Comparison of ENCODE assay signal across 8 mouse cellular contexts in genomic region chr7:28013549-28014444, GRCm38 (mm10). TPM values are rescaled to one million over a fixed set of nuclear protein-coding genes. Genes with fewer than 3 reads are reported as not detected.
DNase-seq lines count a peak whose midpoint lies in the region; ATAC-seq and TF ChIP-seq lines count a peak whose summit lies in the region.

Gene Zfp850 (minus strand): TSS chr7:28014115.

- peak within 1 kb of the TSS; percentile 87 for H3K4me2 ChIP-seq in forebrain, embryonic 16.5 days (ENCODE audit: low read length)
- H3K4me2 ChIP-seq in lung, embryonic 14.5 days, result peak within 1 kb of the TSS; percentile 88

- peak within 1 kb of the TSS; percentile 38; the same call in 1 of the 2 replicates for H3K27ac ChIP-seq in ES-E14 (ENCODE audit: insufficient read depth, low read depth, low read length, poor library complexity, severe bottlenecking)
- peak within 1 kb of the TSS; percentile 46 for H3K27ac ChIP-seq in forebrain, embryonic 16.5 days (ENCODE audit: low read length)
- peak within 1 kb of the TSS; percentile 82 for H3K27ac ChIP-seq in layer of hippocampus, adult 2 months
- peak within 1 kb of the TSS; percentile 60 for H3K27ac ChIP-seq in lung, embryonic 14.5 days (ENCODE audit: low read depth)

- H3K27me3 ChIP-seq in forebrain, embryonic 16.5 days (replicated peaks; ENCODE audit: control insufficient read depth, insufficient read depth, low read length), result no peaks in the 10 kb centered on the region
- H3K27me3 ChIP-seq in lung, embryonic 14.5 days (ENCODE audit: insufficient read depth, low read length), result no peaks in the 10 kb centered on the region

- under 1% methylated on average over 47 of the region's 47 CpGs for WGBS in forebrain, embryonic 16.5 days
- WGBS in lung, embryonic 14.5 days, result under 1% methylated on average over 47 of the region's 47 CpGs

- in situ Hi-C loops in ES-E14 (cut with MboI; ENCODE audit: low sequenced_read_pairs in 2 of 2, unreplicated experiment in 2 of 2), result no loop called here

- H3K9me3 ChIP-seq in ES-E14 (ENCODE audit: control insufficient read depth, insufficient read depth, low read depth, low read length), result no peaks in the 10 kb centered on the region
- no peaks in the 10 kb centered on the region for H3K9me3 ChIP-seq in forebrain, embryonic 16.5 days (ENCODE audit: control insufficient read depth, low read length)
- peaks cover 5% of the 10 kb centered on the region; the same call in 1 of the 2 replicates for H3K9me3 ChIP-seq in lung, embryonic 14.5 days (ENCODE audit: low read depth, low read length)

- peaks cover 4% of the 10 kb centered on the region; the same call in 1 of the 2 replicates for H3K36me3 ChIP-seq in ES-E14 (ENCODE audit: control insufficient read depth, insufficient read depth, low read length, poor library complexity, severe bottlenecking)
- H3K36me3 ChIP-seq in forebrain, embryonic 16.5 days (ENCODE audit: control insufficient read depth, insufficient read depth), result no peaks in the 10 kb centered on the region
- H3K36me3 ChIP-seq in lung, embryonic 14.5 days (ENCODE audit: insufficient read depth), result peaks cover 5% of the 10 kb centered on the region; the same call in 1 of the 2 replicates

- H3K4me3 ChIP-seq in ES-E14 (ENCODE audit: insufficient read depth in 1 of 2, low read depth in 1 of 2, low read length in 2 of 2, poor library complexity in 1 of 2, severe bottlenecking in 1 of 2), result peak within 1 kb of the TSS; percentile 83 to 88
- H3K4me3 ChIP-seq in forebrain, embryonic 16.5 days (replicated peaks; ENCODE audit: low read length), result peak within 1 kb of the TSS; percentile 59
- H3K4me3 ChIP-seq in layer of hippocampus, adult 2 months, result peak within 1 kb of the TSS; percentile 69
- H3K4me3 ChIP-seq in lung, embryonic 14.5 days (ENCODE audit: low read depth, low read length), result peak within 1 kb of the TSS; percentile 73

- intact Hi-C loops in heart, postnatal 36 days (cut with DNase I), result no loop called here

- peak within 1 kb of the TSS; percentile 90 for H3K9ac ChIP-seq in ES-E14 (ENCODE audit: insufficient read depth, low read depth, low read length, poor library complexity, severe bottlenecking)
- peak within 1 kb of the TSS; percentile 74 for H3K9ac ChIP-seq in forebrain, embryonic 16.5 days (replicated peaks; ENCODE audit: low read depth, low read length)
- peak within 1 kb of the TSS; percentile 85 for H3K9ac ChIP-seq in lung, embryonic 14.5 days

- peak; percentile 63 for DNase-seq in ES-E14 (ENCODE audit: low read depth, low spot score)
- peak; percentile 70 for DNase-seq in cerebellum, adult 11-12 months
- DNase-seq in heart, postnatal 36 days, result peak; percentile 75 to 76
- peak; percentile 71 to 78 for DNase-seq in layer of hippocampus, adult 2 months (ENCODE audit: low spot score in 2 of 2)
- DNase-seq in lung, embryonic 14.5 days, result peak; percentile 89
- peak; percentile 56 for DNase-seq in ovary, adult 18-20 months (ENCODE audit: low spot score)
- peak; percentile 80 for DNase-seq in thymus, postnatal 0 days (ENCODE audit: low spot score)

- no peak for TF ChIP-seq CTCF in layer of hippocampus, adult 2 months (conservative IDR thresholded peaks at IDR 0.05)
- no peak for TF ChIP-seq CTCF in lung, embryonic 14.5 days (IDR thresholded peaks at IDR 0.05; ENCODE audit: low read depth)

- peaks cover 1 to 2% of the 10 kb centered on the region in 2 experiments; a peak in 2 of 4 replicates for H3K4me1 ChIP-seq in ES-E14 (ENCODE audit: control insufficient read depth in 2 of 2, insufficient read depth in 2 of 2, low read length in 2 of 2, poor library complexity in 1 of 2)
- peaks cover 9% of the 10 kb centered on the region for H3K4me1 ChIP-seq in forebrain, embryonic 16.5 days (replicated peaks; ENCODE audit: control insufficient read depth, insufficient read depth, low read length)
- H3K4me1 ChIP-seq in lung, embryonic 14.5 days (ENCODE audit: insufficient read depth), result no peaks in the 10 kb centered on the region; the same call in 1 of the 2 replicates

- ATAC-seq in forebrain, embryonic 16.5 days, result peak; percentile 98
- ATAC-seq in lung, embryonic 14.5 days (ENCODE audit: insufficient read depth), result peak; percentile 97

TF ChIP-seq in ES-E14, 5 proteins besides CTCF, POLR2A, EP300 and RAD21:
- TF ChIP-seq ZC3H11A (IDR thresholded peaks at IDR 0.05; ENCODE audit: borderline replicate concordance, low read depth, low read length) (no peak), CHD2 (IDR thresholded peaks at IDR 0.05; ENCODE audit: low read depth, low read length) (no peak), HCFC1 (IDR thresholded peaks at IDR 0.05; ENCODE audit: borderline replicate concordance, insufficient read depth, low read length) (no peak; the same call in 1 of the 2 replicates), ZNF384 (IDR thresholded peaks at IDR 0.05; ENCODE audit: low read depth, low read length) (no peak), MAFK (IDR thresholded peaks at IDR 0.05; ENCODE audit: insufficient read depth, low read depth, low read length) (no peak)

RNA-seq across cellular contexts. Expression of gene Zfp850, which starts in this region (rescaled TPM):
- 21.6 and 24.0 TPM in 2 replicates for total RNA-seq in ES-E14 (2012; rRNA removed)
- 6.8 and 7.6 TPM in 2 replicates for polyA plus RNA-seq in forebrain, embryonic 16.5 days (2015; fragmentation: Nextera tagmentation; extraction: Ambion mirVana)
- total RNA-seq in heart, postnatal 36 days (2021), result under 1 TPM; 0.79 to 0.86 TPM
- total RNA-seq in layer of hippocampus, adult 2 months (2021), result 1 to 10 TPM; 6.1 to 6.9 TPM
- 6.0 and 6.6 TPM in 2 replicates for polyA plus RNA-seq in lung, embryonic 14.5 days (2014; fragmentation: Nextera tagmentation; extraction: Ambion mirVana)
- 3.4 and 3.9 TPM in 2 replicates for polyA plus RNA-seq in thymus, postnatal 0 days (2015; fragmentation: Nextera tagmentation; extraction: Ambion mirVana)

Comparison
In these comparisons a context has a peak if more than half of its experiments do, and no peak if none do; other contexts are left out.
1. Peak in every context shown above with its lines: DNase-seq, ATAC-seq, H3K4me3 ChIP-seq and H3K27ac ChIP-seq.
2. Peak in DNase-seq in heart, postnatal 36 days; RNA of the gene not detected or under 1 TPM.